Mouse (Mus musculus) forebrain, embryonic 11.5 days (tissue): ENCODE data around the gene Pomgnt1. TPM values are rescaled to one million over a fixed set of nuclear protein-coding genes. Genes with fewer than 3 reads are reported as not detected.

Experiments used
- ATAC-seq: fragments of 200-750 bp; cut with Nextera tagmentation; replicated peaks from 2 replicates; pipeline ENCODE4 v1.8.0; 2017; ENCODE audit warnings: moderate TSS enrichment; ENCODE audit not compliant: low FRiP score
- DNase-seq: peaks from one replicate; pipeline ENCODE4 v3.0.0-alpha.2; 2017; ENCODE audit warnings: low spot score
- H3K27ac ChIP-seq: fragments of 300-500 bp; sonication (generic); 2 replicates; pipeline ENCODE4 v1.5.1; 2014; ENCODE audit warnings: low read depth, low read length
- H3K27me3 ChIP-seq: fragments of 300-500 bp; sonication (generic); 2 replicates; pipeline ENCODE4 v1.6.1; 2014; ENCODE audit warnings: mild to moderate bottlenecking, low read length, mixed read lengths; ENCODE audit not compliant: control insufficient read depth, insufficient read depth
- H3K36me3 ChIP-seq: fragments of 300-500 bp; sonication (generic); 2 replicates; pipeline ENCODE4 v1.6.1; 2014; ENCODE audit warnings: mild to moderate bottlenecking, low read length, moderate library complexity, mixed read lengths; ENCODE audit not compliant: control insufficient read depth, insufficient read depth
- H3K4me1 ChIP-seq: fragments of 300-500 bp; sonication (generic); replicated peaks from 2 replicates; pipeline ENCODE4 v1.6.1; 2014; ENCODE audit warnings: low read length, mixed read lengths; ENCODE audit not compliant: control insufficient read depth, insufficient read depth
- H3K4me2 ChIP-seq: fragments of 300-500 bp; sonication (generic); 2 replicates; pipeline ENCODE4 v1.6.1; 2014; ENCODE audit warnings: low read depth, mild to moderate bottlenecking, low read length, moderate library complexity, mixed read lengths; ENCODE audit not compliant: severe bottlenecking
- H3K4me3 ChIP-seq: fragments of 300-500 bp; sonication (generic); 2 replicates; pipeline ENCODE4 v1.5.1; 2014; ENCODE audit warnings: low read depth, low read length
- H3K9ac ChIP-seq: fragments of 300-500 bp; sonication (generic); 2 replicates; pipeline ENCODE4 v1.6.1; 2014; ENCODE audit warnings: low read length
- H3K9me3 ChIP-seq: fragments of 300-500 bp; sonication (generic); 2 replicates; pipeline ENCODE4 v1.6.1; 2016; ENCODE audit warnings: low read length, mixed read lengths; ENCODE audit not compliant: control insufficient read depth
- WGBS: fragments of 180-500 bp; shearing (Covaris S2); extraction: QIAGEN DNeasy Blood & Tissue Kit; methylation state at CpG from one replicate; pipeline ENCODE4 v1.1.7; 2014; 5-methylcytosine and 5-hydroxymethylcytosine counted together
- polyA plus RNA-seq: library from polyadenylated mRNA; unstranded; fragments of >200 nt; fragmentation: Nextera tagmentation; extraction: Ambion mirVana; gene quantifications from 2 replicates; pipeline ENCODE4 v1.2.1, GENCODE M21; 2014

The Pomgnt1 gene
- polyA plus RNA-seq, 1 experiment from 2014 or later, result 54.9 TPM

- 90% methylated on average over 23 of the region's 23 CpGs for WGBS
- Histone ChIP-seq H3K9ac (no peak overlapping the region), H3K27me3 (no peaks in the 10 kb centered on the region), H3K4me2 (no peak overlapping the region), H3K9me3 (no peaks in the 10 kb centered on the region), H3K4me1 (no peaks in the 10 kb centered on the region), H3K27ac (no peak overlapping the region), H3K4me3 (no peak overlapping the region), H3K36me3 (peaks cover 11% of the 10 kb centered on the region)
- ATAC-seq (no peak), DNase-seq (no peak)
Measured at GRCm38 (mm10) chr4:116088510-116089249, 35.0 kb upstream of the Pomgnt1 start.

DNA sequence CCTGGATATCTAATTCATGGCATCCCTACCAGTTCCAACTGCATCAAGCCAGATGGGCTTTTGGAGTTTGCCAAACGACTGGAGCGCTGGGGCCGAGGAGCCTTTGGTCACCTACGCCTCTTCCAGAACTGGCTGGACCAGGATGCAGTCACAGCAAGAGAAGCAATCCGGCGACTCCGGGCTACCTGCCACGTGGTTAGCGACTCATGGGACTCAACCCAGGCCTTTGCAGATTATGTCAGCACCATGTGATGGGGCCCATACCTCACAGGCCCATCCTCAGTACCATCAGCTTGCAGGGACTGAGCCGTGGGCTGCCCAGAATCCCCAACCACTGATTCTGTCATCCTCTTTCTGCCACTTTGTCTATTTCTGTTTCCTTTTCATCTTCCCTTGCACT, 27.3 kb upstream of the Pomgnt1 start:
- 91% methylated on average over 10 of the region's 10 CpGs for WGBS
- no peak overlapping the region for H3K4me2 ChIP-seq
- ATAC-seq, result no peak
- no peak overlapping the region for H3K4me3 ChIP-seq
- H3K27ac ChIP-seq, result no peak overlapping the region
- H3K9me3 ChIP-seq, result no peaks in the 10 kb centered on the region
- no peak for DNase-seq
- no peaks in the 10 kb centered on the region for H3K27me3 ChIP-seq
- no peak overlapping the region for H3K9ac ChIP-seq
- peaks cover 23% of the 10 kb centered on the region for H3K36me3 ChIP-seq
- H3K4me1 ChIP-seq, result no peaks in the 10 kb centered on the region

DNA sequence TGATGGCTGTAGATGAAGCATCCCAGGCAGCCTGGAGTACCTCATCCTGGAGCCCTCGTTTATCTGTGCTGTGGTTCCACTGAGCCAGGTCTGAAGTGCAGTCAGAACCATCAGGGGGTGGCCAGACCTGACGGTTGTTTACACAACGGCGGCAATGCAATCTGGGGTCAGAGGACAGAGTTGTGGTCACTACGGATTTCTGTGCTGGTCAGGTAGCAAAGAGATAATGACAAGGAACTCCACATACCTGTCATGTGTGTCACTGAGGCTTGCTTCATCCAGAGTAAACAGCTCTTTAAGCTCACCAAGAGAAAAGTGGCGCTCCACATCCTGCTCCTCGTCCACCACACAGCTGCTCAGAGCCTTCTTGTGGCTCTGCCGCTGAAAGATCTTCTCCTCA, 26.4 kb upstream of the Pomgnt1 start:
- no peak overlapping the region for H3K4me3 ChIP-seq
- H3K9ac ChIP-seq, result no peak overlapping the region
- ATAC-seq (no peak), DNase-seq (no peak)
- H3K27me3 ChIP-seq, result no peaks in the 10 kb centered on the region
- H3K9me3 ChIP-seq, result no peaks in the 10 kb centered on the region
- no peak overlapping the region for H3K4me2 ChIP-seq
- H3K36me3 ChIP-seq, result peaks cover 23% of the 10 kb centered on the region
- no peak overlapping the region for H3K27ac ChIP-seq
- 92% methylated on average over 8 of the region's 8 CpGs for WGBS
- H3K4me1 ChIP-seq, result no peaks in the 10 kb centered on the region

- WGBS, result 89% methylated on average over 7 of the region's 7 CpGs
- no peak overlapping the region for H3K4me2 ChIP-seq
- no peak overlapping the region for H3K4me3 ChIP-seq
- no peaks in the 10 kb centered on the region for H3K9me3 ChIP-seq
- DNase-seq (no peak), ATAC-seq (no peak)
- H3K36me3 ChIP-seq, result peaks cover 25% of the 10 kb centered on the region
- no peaks in the 10 kb centered on the region for H3K4me1 ChIP-seq
- H3K27me3 ChIP-seq, result no peaks in the 10 kb centered on the region
- no peak overlapping the region for H3K27ac ChIP-seq
- H3K9ac ChIP-seq, result no peak overlapping the region
Measured at GRCm38 (mm10) chr4:116100959-116101358, 22.7 kb upstream of the Pomgnt1 start.

DNA sequence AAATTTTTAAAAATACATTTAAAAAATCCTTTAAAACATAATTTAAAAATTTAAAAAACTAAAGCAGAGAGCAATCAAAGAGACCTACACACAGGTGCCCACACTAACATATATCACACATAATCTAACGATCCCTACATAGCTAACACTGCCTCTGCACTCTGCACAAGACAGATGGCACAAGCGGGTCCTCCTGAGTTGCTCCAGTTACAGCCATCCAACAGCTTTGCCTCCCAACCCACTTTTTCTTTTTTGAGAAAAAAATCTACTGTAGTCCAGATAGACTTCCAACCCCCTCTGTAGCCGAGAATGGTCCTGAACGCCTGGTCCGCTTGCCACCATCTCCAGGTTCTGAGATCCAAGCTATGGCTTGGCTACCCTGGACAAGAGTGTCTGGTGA, 18.4 kb upstream of the Pomgnt1 start:
- Histone ChIP-seq H3K27ac (no peak overlapping the region), H3K9me3 (no peaks in the 10 kb centered on the region), H3K9ac (no peak overlapping the region), H3K27me3 (no peaks in the 10 kb centered on the region), H3K4me1 (no peaks in the 10 kb centered on the region), H3K4me3 (no peak overlapping the region), H3K4me2 (no peak overlapping the region), H3K36me3 (peaks cover 7% of the 10 kb centered on the region)
- WGBS, result 96% methylated on average over 5 of the region's 5 CpGs
- DNase-seq (no peak), ATAC-seq (no peak)

- H3K4me3 ChIP-seq, result no peak overlapping the region
Measured at GRCm38 (mm10) chr4:116110695-116111094, 12.9 kb upstream of the Pomgnt1 start.

GRCm38 (mm10) chr4:116111486-116111885, 12.2 kb upstream of the Pomgnt1 start:
- no peaks in the 10 kb centered on the region for H3K9me3 ChIP-seq
- no peaks in the 10 kb centered on the region for H3K4me1 ChIP-seq
- no peak overlapping the region for H3K9ac ChIP-seq
- no peaks in the 10 kb centered on the region for H3K27me3 ChIP-seq
- H3K4me3 ChIP-seq, result no peak overlapping the region
- no peak overlapping the region for H3K27ac ChIP-seq
- ATAC-seq, result no peak
- WGBS, result 58% methylated on average over 2 of the region's 2 CpGs
- no peak overlapping the region for H3K4me2 ChIP-seq
- no peak for DNase-seq
- peaks cover 5% of the 10 kb centered on the region for H3K36me3 ChIP-seq

More at GRCm38 (mm10) chr4:116110695-116111094, 12.9 kb upstream of the Pomgnt1 start:
- H3K36me3 ChIP-seq, result peaks cover 5% of the 10 kb centered on the region
- ATAC-seq (no peak), DNase-seq (no peak)
- WGBS, result 94% methylated on average over 6 of the region's 6 CpGs
- H3K27ac ChIP-seq, result no peak overlapping the region
- H3K27me3 ChIP-seq, result no peaks in the 10 kb centered on the region
- no peaks in the 10 kb centered on the region for H3K4me1 ChIP-seq
- H3K9me3 ChIP-seq, result no peaks in the 10 kb centered on the region
- no peak overlapping the region for H3K4me2 ChIP-seq
- H3K9ac ChIP-seq, result no peak overlapping the region

DNA sequence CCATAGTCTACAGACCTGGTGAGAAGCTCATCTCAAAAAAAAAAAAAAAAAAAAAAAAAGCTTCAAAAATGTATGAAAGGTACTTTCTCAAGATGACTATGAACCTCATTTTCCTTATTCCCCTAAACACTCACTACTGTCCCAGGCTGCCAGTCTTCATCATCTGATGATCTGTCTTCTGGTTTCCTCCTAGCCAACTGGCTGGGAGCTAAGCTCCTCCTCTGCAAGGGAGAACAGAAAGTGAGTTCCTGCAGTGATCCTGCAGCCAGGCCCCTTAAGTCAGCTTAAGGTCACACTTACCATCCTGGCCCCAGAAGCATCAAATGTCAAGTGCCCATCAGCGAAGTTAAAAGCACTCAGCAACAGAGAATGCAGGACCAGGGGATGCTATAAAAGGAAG, 878 bp upstream of the Pomgnt1 start:
- Histone ChIP-seq H3K27ac (no peak overlapping the region), H3K27me3 (no peaks in the 10 kb centered on the region), H3K4me3 (peak overlapping the region; percentile 64), H3K9me3 (no peaks in the 10 kb centered on the region), H3K36me3 (peaks cover 5% of the 10 kb centered on the region; the same call in 1 of the 2 replicates), H3K4me1 (peaks cover 2% of the 10 kb centered on the region; the same call in 1 of the 2 replicates), H3K9ac (peak overlapping the region; percentile 62), H3K4me2 (peak overlapping the region; percentile 77)
- DNase-seq (no peak), ATAC-seq (no peak)
- 0% methylated on average over 1 of the region's 1 CpGs for WGBS

GRCm38 (mm10) chr4:116125803-116126386, 2.3 kb downstream of the Pomgnt1 start:
- WGBS, result 94% methylated on average over 4 of the region's 4 CpGs

More at GRCm38 (mm10) chr4:116125803-116126386, 2.3 kb downstream of the Pomgnt1 start:
- no peak overlapping the region for H3K27ac ChIP-seq
- H3K36me3 ChIP-seq, result no peaks in the 10 kb centered on the region
- H3K4me2 ChIP-seq, result no peak overlapping the region
- ATAC-seq, result no peak
- no peak overlapping the region for H3K4me3 ChIP-seq
- no peaks in the 10 kb centered on the region for H3K27me3 ChIP-seq
- H3K9ac ChIP-seq, result no peak overlapping the region
- H3K9me3 ChIP-seq, result no peaks in the 10 kb centered on the region
- peaks cover 2% of the 10 kb centered on the region; the same call in 1 of the 2 replicates for H3K4me1 ChIP-seq
- DNase-seq, result no peak
